ENCODE assay signal across 8 mouse cellular contexts in genomic region chr15:83034275-83034977, GRCm38 (mm10). TPM values are rescaled to one million over a fixed set of nuclear protein-coding genes. Genes with fewer than 3 reads are reported as not detected.
DNase-seq lines count a peak whose midpoint lies in the region; ATAC-seq and TF ChIP-seq lines count a peak whose summit lies in the region.

No protein-coding gene starts in this region.

- intact Hi-C loops in heart, postnatal 14 days (cut with DNase I) = loop anchor here (5.0 kb wide), 1 partner anchor 112 kb away; no protein-coding TSS in a partner anchor
- intact Hi-C loops in left cerebral cortex, adult 2 months (cut with DNase I) = no loop called here

- no peak for TF ChIP-seq CTCF in left cerebral cortex, adult 2 months (IDR thresholded peaks at IDR 0.05)

- H3K27me3 ChIP-seq in heart, embryonic 12.5 days (replicated peaks) = peaks cover 43% of the 10 kb centered on the region
- no peaks in the 10 kb centered on the region for H3K27me3 ChIP-seq in forebrain, embryonic 16.5 days (replicated peaks; ENCODE audit: control insufficient read depth, insufficient read depth, low read length)
- peaks cover 38% of the 10 kb centered on the region; the same call in 1 of the 2 replicates for H3K27me3 ChIP-seq in neural tube, embryonic 12.5 days (replicated peaks)

- no peaks in the 10 kb centered on the region for H3K9me3 ChIP-seq in heart, embryonic 12.5 days (replicated peaks)
- no peaks in the 10 kb centered on the region for H3K9me3 ChIP-seq in forebrain, embryonic 16.5 days (ENCODE audit: control insufficient read depth, low read length)
- H3K9me3 ChIP-seq in neural tube, embryonic 12.5 days = no peaks in the 10 kb centered on the region

- H3K4me3 ChIP-seq in heart, embryonic 12.5 days = no peak overlapping the region; the same call in 1 of the 2 replicates
- peak overlapping the region; percentile 10; the same call in 1 of the 2 replicates for H3K4me3 ChIP-seq in forebrain, embryonic 16.5 days (replicated peaks; ENCODE audit: low read length)
- H3K4me3 ChIP-seq in left cerebral cortex, adult 2 months = peak overlapping the region; percentile 18
- peak overlapping the region; percentile 0; the same call in 1 of the 2 replicates for H3K4me3 ChIP-seq in neural tube, embryonic 12.5 days

- DNase-seq in heart, postnatal 14 days = no peak
- peak; percentile 48 for DNase-seq in cerebellum, adult 11 months
- peak; percentile 52 to 56 for DNase-seq in left cerebral cortex, adult 2 months (ENCODE audit: extremely low spot score in 1 of 2, low spot score in 2 of 2)
- DNase-seq in kidney, adult 8-10 months = no peak
- no peak for DNase-seq in adrenal gland, postnatal 25 days

- 6% methylated on average over 17 of the region's 17 CpGs for WGBS in heart, embryonic 12.5 days
- WGBS in forebrain, embryonic 16.5 days = 3% methylated on average over 17 of the region's 17 CpGs
- 6% methylated on average over 17 of the region's 17 CpGs for WGBS in neural tube, embryonic 12.5 days

- H3K4me2 ChIP-seq in heart, embryonic 12.5 days = peak overlapping the region; percentile 51
- peak overlapping the region; percentile 33 for H3K4me2 ChIP-seq in forebrain, embryonic 16.5 days (ENCODE audit: low read length)
- peak overlapping the region; percentile 49 for H3K4me2 ChIP-seq in neural tube, embryonic 12.5 days (replicated peaks)

- ATAC-seq in heart, embryonic 12.5 days (ENCODE audit: insufficient number of reproducible peaks, low FRiP score) = no peak
- peak; percentile 82 for ATAC-seq in forebrain, embryonic 16.5 days
- peak; percentile 48 for ATAC-seq in neural tube, embryonic 12.5 days (ENCODE audit: low FRiP score, low read depth)

- H3K4me1 ChIP-seq in heart, embryonic 12.5 days (replicated peaks) = peaks cover 59% of the 10 kb centered on the region
- H3K4me1 ChIP-seq in forebrain, embryonic 16.5 days (replicated peaks; ENCODE audit: control insufficient read depth, insufficient read depth, low read length) = peaks cover 48% of the 10 kb centered on the region
- H3K4me1 ChIP-seq in neural tube, embryonic 12.5 days = peaks cover 53% of the 10 kb centered on the region

- no peak overlapping the region for H3K27ac ChIP-seq in heart, embryonic 12.5 days (ENCODE audit: poor library complexity, severe bottlenecking)
- H3K27ac ChIP-seq in forebrain, embryonic 16.5 days (ENCODE audit: low read length) = peak overlapping the region; percentile 74
- H3K27ac ChIP-seq in left cerebral cortex, adult 2 months = peak overlapping the region; percentile 66; the same call in 1 of the 2 replicates
- no peak overlapping the region for H3K27ac ChIP-seq in neural tube, embryonic 12.5 days

- H3K9ac ChIP-seq in heart, embryonic 12.5 days = peak overlapping the region; percentile 4; the same call in 1 of the 2 replicates
- H3K9ac ChIP-seq in forebrain, embryonic 16.5 days (replicated peaks; ENCODE audit: low read depth, low read length) = peak overlapping the region; percentile 14
- H3K9ac ChIP-seq in neural tube, embryonic 12.5 days = peak overlapping the region; percentile 42

- no peaks in the 10 kb centered on the region for H3K36me3 ChIP-seq in heart, embryonic 12.5 days
- H3K36me3 ChIP-seq in forebrain, embryonic 16.5 days (ENCODE audit: control insufficient read depth, insufficient read depth) = no peaks in the 10 kb centered on the region
- no peaks in the 10 kb centered on the region for H3K36me3 ChIP-seq in neural tube, embryonic 12.5 days

RNA-seq across cellular contexts. Expression of gene Nfam1, which starts 1.3 kb away (rescaled TPM):
- 1.7 and 1.9 TPM in 2 replicates for polyA plus RNA-seq in heart, embryonic 12.5 days (2016; fragmentation: Nextera tagmentation; extraction: Ambion mirVana)
- total RNA-seq in heart, postnatal 14 days (2021) = 1 to 10 TPM; 2.2 to 2.4 TPM
- polyA plus RNA-seq in forebrain, embryonic 16.5 days (2015; fragmentation: Nextera tagmentation; extraction: Ambion mirVana) = 1.5 and 1.7 TPM in 2 replicates
- total RNA-seq in left cerebral cortex, adult 2 months (2021) = 1 to 10 TPM; 2.2 to 2.8 TPM
- polyA plus RNA-seq in neural tube, embryonic 12.5 days (2016; fragmentation: Nextera tagmentation; extraction: Ambion mirVana) = 2.4 and 2.9 TPM in 2 replicates
- total RNA-seq in adrenal gland, postnatal 25 days (2021) = 1.2 and 1.5 TPM in 2 replicates

RNA-seq across cellular contexts. Expression of gene Tcf20, which starts 46.8 kb away (rescaled TPM):
- polyA plus RNA-seq in heart, embryonic 12.5 days (2016; fragmentation: Nextera tagmentation; extraction: Ambion mirVana) = 5.4 and 6.4 TPM in 2 replicates
- 10 to 100 TPM; 49.9 to 59.1 TPM for total RNA-seq in heart, postnatal 14 days (2021)
- 18.3 and 18.6 TPM in 2 replicates for polyA plus RNA-seq in forebrain, embryonic 16.5 days (2015; fragmentation: Nextera tagmentation; extraction: Ambion mirVana)
- total RNA-seq in left cerebral cortex, adult 2 months (2021) = 100 to 1,000 TPM; 231 to 245 TPM
- 9.8 and 11.8 TPM in 2 replicates for polyA plus RNA-seq in neural tube, embryonic 12.5 days (2016; fragmentation: Nextera tagmentation; extraction: Ambion mirVana)
- total RNA-seq in adrenal gland, postnatal 25 days (2021) = 87.9 and 103 TPM in 2 replicates

RNA-seq across cellular contexts. Expression of gene Serhl, which starts 54.9 kb away (rescaled TPM):
- 58.9 and 68.8 TPM in 2 replicates for polyA plus RNA-seq in heart, embryonic 12.5 days (2016; fragmentation: Nextera tagmentation; extraction: Ambion mirVana)
- total RNA-seq in heart, postnatal 14 days (2021) = 10 to 100 TPM; 48.1 to 49.4 TPM
- polyA plus RNA-seq in forebrain, embryonic 16.5 days (2015; fragmentation: Nextera tagmentation; extraction: Ambion mirVana) = 24.6 and 30.2 TPM in 2 replicates
- 10 to 100 TPM in 1 of 2 experiments, 1 to 10 TPM in 1; 9.0 to 10.2 TPM for total RNA-seq in left cerebral cortex, adult 2 months (2021)
- polyA plus RNA-seq in neural tube, embryonic 12.5 days (2016; fragmentation: Nextera tagmentation; extraction: Ambion mirVana) = 40.0 and 42.1 TPM in 2 replicates
- total RNA-seq in adrenal gland, postnatal 25 days (2021) = 53.0 and 70.8 TPM in 2 replicates

Comparison
In these comparisons a context has a peak if more than half of its experiments do, and no peak if none do; other contexts are left out.
1. H3K27ac ChIP-seq: peak in forebrain, embryonic 16.5 days (single experiment) and left cerebral cortex, adult 2 months (single experiment); none in heart, embryonic 12.5 days (single experiment) and neural tube, embryonic 12.5 days (single experiment).
2. DNase-seq: peak in cerebellum, adult 11 months (single experiment) and left cerebral cortex, adult 2 months (2 of 2); none in heart, postnatal 14 days (0 of 2), kidney, adult 8-10 months (0 of 2) and adrenal gland, postnatal 25 days (single experiment).
3. Peak in every context shown above with its lines, with median percentiles within 50 percentile points of each other: H3K4me2 ChIP-seq and H3K9ac ChIP-seq.